Mouse (Mus musculus) liver, embryonic 14.5 days (tissue): ENCODE measurements around the gene Grik2. TPM values are rescaled to one million over a fixed set of nuclear protein-coding genes. Genes with fewer than 3 reads are reported as not detected.
"Not testable (repeated sequence)": the region's sequence is repeated elsewhere in the genome, so short reads cannot be mapped to it uniquely, and the experiment has no call there.

Source experiments
- ATAC-seq: fragments of 200-750 bp; cut with Nextera tagmentation; 2 replicates; pipeline ENCODE4 v1.8.0; 2017; ENCODE audit warnings: moderate number of reproducible peaks, mild to moderate bottlenecking, moderate library complexity; ENCODE audit not compliant: insufficient read depth
- DNase-seq, 3 experiments: peaks; one replicate each; pipeline ENCODE4 v3.0.0-alpha.2; 2012 to 2013; ENCODE audit warnings: low read depth in 3 of 3, low spot score in 3 of 3
- H3K27ac ChIP-seq: fragments of 300-500 bp; sonication (generic); 2 replicates; pipeline ENCODE4 v1.5.1; 2014; ENCODE audit warnings: moderate library complexity, mild to moderate bottlenecking, control low read depth, inconsistent platforms
- H3K27me3 ChIP-seq: fragments of 300-500 bp; sonication (generic); 2 replicates; pipeline ENCODE4 v1.6.1; 2014; ENCODE audit warnings: mild to moderate bottlenecking, low read length, moderate library complexity; ENCODE audit not compliant: control insufficient read depth, insufficient read depth
- H3K36me3 ChIP-seq: fragments of 300-500 bp; sonication (generic); replicated peaks from 2 replicates; pipeline ENCODE4 v1.6.1; 2014; ENCODE audit warnings: low read depth; ENCODE audit not compliant: control insufficient read depth, insufficient read depth
- H3K4me1 ChIP-seq, 2 experiments: fragments of 200-500 bp in 1 of 2; fragments of 300-500 bp in 1 of 2; sonication (generic) in 1 of 2; replicated peaks; 2 replicates each; pipeline ENCODE4 v1.6.1; 2012 to 2014; ENCODE audit warnings: antibody characterized with exemption in 1 of 2, inconsistent platforms in 1 of 2, low read length in 1 of 2; ENCODE audit not compliant: control insufficient read depth in 2 of 2, insufficient read depth in 2 of 2
- H3K4me2 ChIP-seq: fragments of 300-500 bp; sonication (generic); 2 replicates; pipeline ENCODE4 v1.6.1; 2014; ENCODE audit warnings: low read depth, mild to moderate bottlenecking, control low read depth, moderate library complexity
- H3K4me3 ChIP-seq, 2 experiments: fragments of 200-500 bp in 1 of 2; fragments of 300-500 bp in 1 of 2; sonication (generic) in 1 of 2; 2 replicates each; pipeline ENCODE4 v1.5.1; 2012 to 2014; ENCODE audit warnings: low read depth in 2 of 2, low read length in 2 of 2, mild to moderate bottlenecking in 2 of 2, control low read depth in 1 of 2, inconsistent platforms in 1 of 2, moderate library complexity in 1 of 2; ENCODE audit not compliant: insufficient read depth in 1 of 2
- H3K9ac ChIP-seq: fragments of 300-500 bp; sonication (generic); replicated peaks from 2 replicates; pipeline ENCODE4 v1.6.1; 2014; ENCODE audit warnings: mild to moderate bottlenecking, control low read depth, moderate library complexity
- H3K9me3 ChIP-seq: fragments of 300-500 bp; sonication (generic); 2 replicates; pipeline ENCODE4 v1.6.1; 2016; ENCODE audit warnings: low read length, mixed read lengths; ENCODE audit not compliant: control insufficient read depth
- CTCF ChIP-seq: IDR thresholded peaks from 2 replicates; pipeline ENCODE4 v1.5.1; 2016; ENCODE audit warnings: antibody characterized with exemption, low read depth, control low read depth
- EP300 ChIP-seq: IDR thresholded peaks from 2 replicates; pipeline ENCODE4 v1.6.1; 2016; ENCODE audit warnings: antibody characterized with exemption, low read depth
- WGBS: fragments of 180-500 bp; shearing (Covaris S2); extraction: QIAGEN DNeasy Blood & Tissue Kit; methylation state at CpG from one replicate; pipeline ENCODE4 v1.1.7; 2014; ENCODE audit not compliant: insufficient replicate concordance; 5-methylcytosine and 5-hydroxymethylcytosine counted together
- polyA plus RNA-seq, 2 experiments: library from polyadenylated mRNA; depleted of rRNA in 1 of 2; stranded (reverse) in 1 of 2; unstranded in 1 of 2; fragments of >200 nt; fragmentation: Nextera tagmentation in 1 of 2; extraction: Ambion mirVana in 1 of 2; gene quantifications; 2 replicates each; pipeline versions ENCODE4 v1.2.1 to v1.2.3; 2012 to 2014

The Grik2 gene
- polyA plus RNA-seq, 2 experiments = 0.03 TPM; not detected in 1

DNA sequence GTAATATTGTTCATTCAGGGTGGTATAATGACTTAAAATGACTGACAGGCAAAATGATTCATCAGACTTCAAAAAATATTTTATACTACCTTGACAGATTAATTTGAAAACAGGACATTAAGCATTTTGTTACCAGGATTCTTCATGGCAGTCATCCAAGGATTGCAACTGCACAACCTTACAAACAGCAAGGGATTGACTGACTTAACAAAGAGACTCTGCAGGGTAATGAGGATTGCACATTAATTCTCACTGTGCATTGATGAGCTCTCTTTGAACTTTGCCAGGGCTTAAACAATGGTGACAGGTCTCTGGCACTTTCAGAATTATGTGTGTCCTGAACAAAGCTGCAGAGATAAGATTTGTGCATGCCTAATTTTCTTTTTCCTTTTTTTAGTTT lies 466.2 kb downstream of the Grik2 start:
- Histone ChIP-seq H3K4me3 (no peak overlapping the region), H3K4me1 (no peaks in the 10 kb centered on the region), H3K36me3 (no peaks in the 10 kb centered on the region), H3K4me2 (no peak overlapping the region), H3K27ac (no peak overlapping the region), H3K9ac (no peak overlapping the region), H3K9me3 (no peaks in the 10 kb centered on the region), H3K27me3 (no peaks in the 10 kb centered on the region)
- ATAC-seq (no peak), DNase-seq (no peak)
- TF ChIP-seq EP300 (no peak), CTCF (no peak)

GRCm38 (mm10) chr10:49319880-49320279 lies 468.7 kb downstream of the Grik2 start:
- no peaks in the 10 kb centered on the region for H3K4me1 ChIP-seq
- WGBS = 50% methylated on average over 2 of the region's 2 CpGs
- H3K9me3 ChIP-seq = no peaks in the 10 kb centered on the region
- H3K27me3 ChIP-seq = no peaks in the 10 kb centered on the region
- no peak for DNase-seq
- no peak overlapping the region for H3K9ac ChIP-seq
- H3K4me2 ChIP-seq = no peak overlapping the region
- ATAC-seq = no peak
- no peak overlapping the region for H3K4me3 ChIP-seq
- no peak overlapping the region for H3K27ac ChIP-seq
- no peak for TF ChIP-seq EP300
- TF ChIP-seq CTCF = no peak
- H3K36me3 ChIP-seq = no peaks in the 10 kb centered on the region

GRCm38 (mm10) chr10:49256247-49256939 lies 532.2 kb downstream of the Grik2 start:
- H3K9ac ChIP-seq = no peak overlapping the region
- H3K9me3 ChIP-seq = no peaks in the 10 kb centered on the region
- no peaks in the 10 kb centered on the region for H3K4me1 ChIP-seq
- TF ChIP-seq CTCF (no peak), EP300 (no peak)
- H3K4me2 ChIP-seq = no peak overlapping the region
- 36% methylated on average over 2 of the region's 2 CpGs for WGBS
- no peak for DNase-seq
- H3K36me3 ChIP-seq = no peaks in the 10 kb centered on the region
- H3K27me3 ChIP-seq = no peaks in the 10 kb centered on the region
- no peak for ATAC-seq
- no peak overlapping the region for H3K27ac ChIP-seq
- H3K4me3 ChIP-seq = no peak overlapping the region

- not testable (repeated sequence) for H3K4me2 ChIP-seq, H3K4me3 ChIP-seq, ATAC-seq, H3K27ac ChIP-seq, H3K9me3 ChIP-seq, H3K9ac ChIP-seq, H3K4me1 ChIP-seq, H3K36me3 ChIP-seq, H3K27me3 ChIP-seq, DNase-seq
- 53% methylated on average over 6 of the region's 6 CpGs for WGBS
Measured at GRCm38 (mm10) chr10:49237356-49237755, 551.2 kb downstream of the Grik2 start.

DNA sequence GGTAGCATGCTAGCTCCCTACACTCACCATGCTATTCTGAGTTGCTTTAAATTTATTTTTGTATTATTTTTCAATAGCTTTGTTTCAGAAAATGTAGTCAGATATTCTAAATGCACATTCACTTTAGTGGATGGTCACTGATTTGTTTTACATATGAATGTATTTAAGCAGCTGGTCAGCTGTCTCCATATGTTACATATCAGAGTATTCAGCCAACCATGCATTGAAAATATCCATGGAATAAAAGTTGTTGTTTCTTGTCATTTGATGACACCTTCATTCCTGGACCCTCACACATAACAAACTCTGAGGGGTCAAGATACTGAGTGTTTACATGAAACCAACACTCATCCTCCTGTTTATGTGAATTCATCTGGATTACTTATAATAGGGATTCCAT lies 551.7 kb downstream of the Grik2 start:
- H3K36me3 ChIP-seq, ATAC-seq, H3K9ac ChIP-seq, H3K9me3 ChIP-seq, H3K4me2 ChIP-seq, H3K4me3 ChIP-seq, DNase-seq, H3K4me1 ChIP-seq, H3K27me3 ChIP-seq, H3K27ac ChIP-seq: not testable (repeated sequence)
